Mouse (Mus musculus) embryonic stem cell, embryonic (primary cell): ENCODE data around the gene Zfp28.

Experiments
- CTCF ChIA-PET, 4 experiments: fragments of 300-600 bp in 2 of 4; fragments of 350-600 bp in 2 of 4; sonication (Branson Sonifier 250); formaldehyde crosslinking; loops; one replicate each; lab custom pipeline; 2022; ENCODE audit warnings: inconsistent platforms in 2 of 4; lab: Charles Lee
- POLR2A ChIA-PET, 4 experiments: fragments of 300-600 bp in 2 of 4; fragments of 350-600 bp in 2 of 4; sonication (Branson Sonifier 250); formaldehyde crosslinking; loops; one replicate each; lab custom pipeline; 2022; ENCODE audit warnings: antibody characterized with exemption in 4 of 4, inconsistent platforms in 1 of 4; lab: Charles Lee

The Zfp28 gene

DNA sequence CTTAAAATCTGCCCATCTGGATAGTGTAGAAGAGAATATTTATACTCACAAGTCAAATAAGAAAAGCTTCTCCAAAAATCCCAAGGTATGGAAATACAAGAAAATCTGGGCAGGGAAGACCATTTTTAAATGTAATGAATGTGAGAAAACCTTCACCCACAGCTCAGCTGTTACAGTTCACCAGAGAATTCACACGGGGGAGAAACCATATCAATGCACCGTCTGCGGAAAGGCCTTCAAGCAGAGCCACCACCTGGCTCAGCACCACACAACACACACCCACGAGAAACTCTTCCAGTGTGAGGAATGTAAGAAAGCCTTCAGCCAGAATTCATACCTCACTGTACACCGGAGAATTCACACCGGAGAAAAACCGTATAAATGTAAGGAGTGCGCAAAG is 4.7 kb upstream of the Zfp28 start:
- POLR2A ChIA-PET = no interaction called here
- CTCF ChIA-PET = no interaction called here

DNA sequence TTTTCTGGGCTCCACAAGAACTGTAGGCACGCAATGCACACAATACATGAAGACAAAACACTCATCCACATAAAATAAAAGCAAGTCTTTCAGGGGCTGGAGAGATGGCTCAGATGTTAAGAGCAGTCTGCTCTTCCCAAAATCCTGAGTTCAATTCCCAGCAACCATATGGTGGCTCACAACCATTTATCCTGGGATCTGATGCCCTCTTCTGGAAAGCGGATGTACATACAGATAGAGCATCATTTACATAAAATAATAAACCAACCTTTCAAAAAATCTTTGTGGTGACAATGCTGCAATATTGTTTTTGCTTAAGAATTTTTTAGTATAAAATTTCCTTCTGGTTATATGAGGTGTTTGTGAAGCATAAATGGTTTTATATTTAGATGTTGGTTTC is 1.7 kb upstream of the Zfp28 start:
- CTCF ChIA-PET = no interaction called here
- POLR2A ChIA-PET = interaction anchor here in 2 of 4 experiments (0.6 to 2.8 kb wide), 3 partner anchors 17 to 19 kb away, joined by 3 to 25 read pairs (median 14); partner anchors contain the start of genes Zfp78 (in 2 of the 2) and Smim17 (in 1 of the 2)

DNA sequence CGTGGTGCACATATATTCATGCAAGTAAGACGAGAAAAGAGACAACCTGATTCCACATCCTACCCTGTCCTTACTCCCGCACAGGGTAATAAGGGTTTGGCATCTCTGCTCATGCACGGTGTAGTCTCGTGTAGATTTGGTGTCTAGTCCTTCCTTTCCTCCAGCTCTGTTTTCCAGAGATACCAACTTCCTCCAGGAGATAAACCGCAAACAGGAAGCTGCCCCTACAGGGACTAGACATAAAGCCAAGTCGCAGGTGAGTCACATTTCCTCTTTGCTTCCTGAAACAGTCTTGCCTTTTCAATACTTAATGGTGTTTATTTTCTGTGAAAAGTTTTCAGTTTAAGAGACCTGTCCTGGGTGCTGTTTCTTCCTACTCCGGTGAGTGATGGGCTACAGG is 916 bp downstream of the Zfp28 start:
- ChIA-PET POLR2A (interaction anchor here in 2 of 4 experiments (1.1 to 2.0 kb wide), 4 partner anchors 11 to 40 kb away, joined by 3 to 6 read pairs (median 6); partner anchors contain the start of genes Gm3854 (in 1 of the 2) and Zfp78 (in 1 of the 2)), CTCF (no interaction called here)

DNA sequence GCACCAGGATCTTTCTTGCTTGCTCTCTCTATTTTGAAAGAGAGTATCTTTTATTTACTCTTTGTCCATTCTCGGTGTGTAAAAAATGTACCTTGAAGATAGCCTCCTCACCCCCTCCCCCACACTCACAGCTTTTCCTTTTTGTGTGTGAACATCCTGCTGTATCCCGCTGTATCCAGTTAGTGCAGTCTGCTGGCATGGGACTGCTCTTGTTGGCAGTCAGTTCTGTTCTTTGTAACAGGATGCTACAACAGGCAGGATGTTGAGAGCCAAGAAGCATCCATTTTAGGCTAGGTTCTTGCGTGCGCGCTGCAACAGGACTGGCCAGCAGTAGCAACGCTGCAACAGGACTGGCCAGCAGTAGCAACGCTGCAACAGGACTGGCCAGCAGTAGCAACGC is 3.9 kb downstream of the Zfp28 start:
- ChIA-PET POLR2A (interaction anchor here in 2 of 4 experiments (1.2 to 2.5 kb wide), 2 partner anchors 12 to 24 kb away, joined by 3 to 9 read pairs; partner anchors contain the start of genes Smim17 (in 1 of the 2) and Zfp78 (in 1 of the 2)), CTCF (no interaction called here)

DNA sequence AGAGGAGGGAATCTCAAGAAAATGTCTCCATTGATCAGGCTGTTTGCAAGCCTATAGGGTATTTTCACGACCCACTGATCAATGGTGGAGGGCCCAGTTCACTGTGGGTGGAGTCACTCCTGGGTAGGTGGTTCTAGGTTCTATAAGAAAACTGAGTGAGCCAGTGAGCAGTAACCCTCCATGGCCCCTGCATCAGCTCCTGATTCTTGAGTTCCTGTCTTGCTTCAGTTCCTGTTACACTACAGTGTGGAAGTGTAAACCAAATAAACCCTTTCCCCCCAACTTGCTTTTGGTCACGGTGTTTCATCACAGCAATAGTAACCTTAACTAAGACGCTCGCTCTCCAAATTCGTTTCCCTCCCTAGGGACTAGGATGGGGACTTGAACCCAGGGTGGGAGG is 5.9 kb downstream of the Zfp28 start:
- ChIA-PET POLR2A (no interaction called here), CTCF (no interaction called here)

DNA sequence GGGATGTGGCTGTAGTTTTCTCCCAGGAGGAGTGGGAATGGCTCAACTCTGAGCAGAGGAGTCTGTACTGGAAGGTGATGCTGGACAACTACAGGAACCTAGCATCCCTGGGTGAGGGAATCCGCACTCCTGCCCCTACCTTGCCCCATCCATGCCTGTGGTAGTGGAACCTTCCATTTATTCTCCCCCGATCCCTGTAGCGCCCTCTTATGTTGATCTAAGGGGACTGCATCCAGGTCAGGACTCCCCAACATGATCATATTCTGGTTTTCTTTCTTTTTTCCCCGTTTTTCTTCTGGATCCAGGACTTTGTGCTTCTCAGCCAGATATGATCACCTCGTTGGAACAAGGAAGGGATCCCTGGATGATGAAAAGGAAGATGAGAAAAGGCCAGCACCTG is 6.4 kb downstream of the Zfp28 start:
- ChIA-PET CTCF (interaction anchor here in 1 of 4 experiments (0.5 kb wide), 1 partner anchor 215 kb away, joined by 4 read pairs; no protein-coding TSS in a partner anchor), POLR2A (no interaction called here)

DNA sequence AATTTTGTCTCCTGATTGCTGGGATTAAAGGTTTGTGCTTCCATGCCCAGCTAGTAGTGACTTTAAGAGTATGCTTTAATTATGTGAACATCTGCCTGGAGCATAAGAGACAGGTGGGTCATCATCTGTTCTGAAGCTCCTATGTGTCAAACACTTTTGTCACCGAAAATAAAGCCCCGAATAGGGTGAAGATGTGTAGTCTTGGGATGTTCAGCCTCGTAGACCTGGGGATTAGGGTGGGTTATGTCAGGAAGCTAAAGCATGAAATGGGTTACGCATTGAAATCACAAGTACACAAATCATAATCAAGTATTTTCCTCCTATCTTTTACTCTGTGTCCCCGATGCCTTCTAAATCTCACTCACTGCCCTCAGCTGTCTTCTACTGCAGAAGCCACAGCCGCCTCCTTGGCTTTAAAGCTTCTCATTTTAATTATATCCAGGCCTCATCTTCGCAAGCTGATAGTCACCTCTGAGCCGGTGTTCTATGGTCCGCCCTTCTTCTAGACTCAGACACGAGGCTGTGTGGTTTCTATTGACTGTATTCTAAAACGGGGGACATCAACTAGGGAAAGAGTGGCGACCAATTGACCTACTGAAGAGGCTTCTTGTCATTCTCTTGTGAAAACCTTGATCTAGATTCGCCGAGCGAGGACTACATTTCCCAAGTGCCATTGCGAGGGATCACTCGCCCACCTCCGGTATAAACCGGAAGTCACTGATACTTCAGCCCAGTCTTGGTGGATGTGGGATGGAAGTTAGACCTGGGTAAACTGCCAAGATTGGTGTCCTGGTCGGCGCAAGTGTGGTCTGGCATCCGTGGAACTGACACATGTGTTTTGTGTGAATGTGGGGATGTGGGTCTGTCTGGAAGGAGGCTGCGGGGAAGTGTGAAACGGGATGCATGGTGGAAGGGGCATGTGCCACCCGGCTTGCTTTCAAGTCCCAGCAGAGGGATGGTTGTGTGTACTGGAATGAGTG is 15.2 kb downstream of the Zfp28 start, which contains the start of gene Smim17:
Gene Smim17 (plus strand): TSS at position 720 of the 980 bp plus-strand sequence.
- CTCF ChIA-PET = interaction anchor here in 1 of 4 experiments (0.6 to 1.9 kb wide), 3 partner anchors 128 to 330 kb away, joined by 3 to 7 read pairs (median 4); no protein-coding TSS in a partner anchor

DNA sequence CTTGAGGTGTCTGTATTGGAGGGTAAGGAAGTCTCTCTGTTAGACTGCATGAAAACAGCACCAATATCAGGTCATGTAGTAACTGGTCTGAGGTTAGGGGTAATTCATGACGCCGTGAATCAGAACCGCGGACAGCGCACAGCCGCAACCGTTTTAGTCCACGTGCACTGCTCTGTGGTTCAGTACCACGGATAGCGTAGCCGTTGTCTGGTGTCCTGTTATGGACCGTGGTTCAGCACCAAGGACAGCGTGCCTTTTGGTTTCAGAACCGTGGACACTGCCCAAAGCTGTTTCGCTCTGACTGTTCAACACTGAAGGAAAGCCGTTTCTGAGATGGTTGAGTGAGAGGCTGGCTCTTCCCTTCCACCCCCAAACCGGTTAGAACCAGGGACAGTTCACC is 26.9 kb downstream of the Zfp28 start, which contains the start of gene Gm20715:
Gene Gm20715 (plus strand): TSS at position 235 of the 400 bp plus-strand sequence.
- POLR2A ChIA-PET = interaction anchor here in 3 of 4 experiments (0.9 to 1.6 kb wide), 5 partner anchors 9 to 318 kb away, joined by 3 to 8 read pairs (median 3); partner anchors contain the start of genes Zfp78 (in 2 of the 3) and Smim17 (in 1 of the 3)

More for the DNA sequence above, 15.2 kb downstream of the Zfp28 start, which contains the start of gene Smim17:
- POLR2A ChIA-PET = interaction anchor here in 3 of 4 experiments (0.8 to 1.7 kb wide), 11 partner anchors 12 to 330 kb away, joined by 3 to 5 read pairs (median 3); partner anchors contain the start of genes Zfp28 (in 2 of the 3), Zfp78 (in 2 of the 3), Gm20715 (in 1 of the 3) and Zfp667 (in 1 of the 3)

DNA sequence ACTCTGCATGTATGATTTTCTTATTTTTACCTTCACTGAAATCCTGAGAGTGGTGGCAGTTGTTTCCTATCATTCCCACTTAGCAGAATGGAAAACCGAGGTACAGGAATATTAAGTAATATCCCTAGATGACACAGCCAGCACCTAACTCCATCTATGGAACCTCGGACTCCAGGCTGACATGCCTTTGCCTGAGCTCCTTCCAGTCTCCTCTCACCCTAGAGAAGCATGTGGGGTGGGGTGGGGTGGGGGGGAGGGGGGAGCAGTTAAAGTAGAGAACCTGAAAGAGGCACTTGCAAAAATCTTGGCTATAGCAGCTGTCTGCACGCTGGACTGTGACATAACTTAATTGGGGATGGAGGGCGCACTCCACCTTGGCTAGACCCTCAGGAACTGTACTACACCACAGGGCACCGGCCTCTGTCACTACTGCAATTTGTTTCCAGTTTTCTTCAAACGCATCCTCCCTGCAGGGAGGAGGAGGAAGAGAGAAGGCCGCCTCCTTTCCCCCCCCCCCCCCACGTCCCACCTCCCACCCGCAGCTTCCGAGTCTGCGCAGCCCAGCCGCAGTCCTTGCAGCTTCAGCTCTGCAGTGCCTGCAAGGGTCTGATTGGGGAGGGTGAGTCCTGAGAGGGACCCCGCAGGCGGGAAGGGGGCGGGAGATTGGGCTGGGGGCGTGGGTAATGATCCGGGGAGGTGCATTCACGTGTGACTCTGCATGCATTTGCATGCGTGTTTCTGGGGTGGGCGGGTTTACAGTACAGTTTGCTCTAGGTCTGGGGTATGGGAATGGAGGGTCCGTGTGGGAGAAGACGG is 31.7 kb downstream of the Zfp28 start:
- ChIA-PET CTCF (interaction anchor here in 1 of 4 experiments (0.6 to 1.7 kb wide), 2 partner anchors 15 to 132 kb away, joined by 3 read pairs; no protein-coding TSS in a partner anchor), POLR2A (no interaction called here)

More for the DNA sequence above, 26.9 kb downstream of the Zfp28 start, which contains the start of gene Gm20715:
- CTCF ChIA-PET = interaction anchor here in 3 of 4 experiments (0.5 to 1.6 kb wide), 6 partner anchors 20 to 647 kb away, joined by 3 to 7 read pairs (median 6); no protein-coding TSS in a partner anchor

DNA sequence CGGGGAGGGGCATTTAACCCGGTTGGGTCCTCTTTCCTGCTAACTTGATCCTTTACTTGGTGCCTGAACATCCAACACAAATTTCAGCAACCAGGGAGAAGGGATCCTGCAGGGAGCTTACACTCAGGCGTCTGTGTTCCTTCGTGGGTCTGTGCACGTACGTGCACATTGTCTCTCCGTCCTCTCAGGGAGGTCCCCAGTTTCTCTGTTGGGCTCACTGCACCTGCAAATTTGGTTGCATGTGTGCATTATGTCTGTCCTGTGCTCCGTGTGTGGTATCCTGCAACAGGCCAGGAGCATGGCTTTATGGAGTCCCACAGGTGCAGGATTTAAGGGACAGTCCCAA is 32.3 kb downstream of the Zfp28 start:
- CTCF ChIA-PET = interaction anchor here in 1 of 4 experiments (0.6 to 1.7 kb wide), 2 partner anchors 15 to 133 kb away, joined by 3 read pairs; no protein-coding TSS in a partner anchor
- POLR2A ChIA-PET = no interaction called here

DNA sequence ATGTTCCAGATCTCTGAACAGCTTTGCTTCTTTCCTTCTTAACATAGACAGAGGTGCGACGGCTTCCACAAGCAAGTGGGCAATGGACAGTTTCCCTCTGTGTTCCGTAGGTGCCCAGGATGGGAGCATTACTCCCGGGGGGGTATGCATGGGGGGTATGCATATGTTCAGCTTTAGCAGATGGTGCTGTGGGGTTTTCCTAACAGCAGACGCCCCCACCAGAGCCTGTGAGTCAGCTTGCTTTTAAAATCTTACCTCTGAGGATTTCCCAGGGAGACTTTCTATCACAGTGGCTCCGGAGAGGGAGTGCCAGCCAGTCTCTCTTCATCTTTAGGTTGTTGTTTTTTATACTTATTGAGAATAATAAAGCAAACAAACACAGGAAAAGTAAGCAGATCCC is 36.8 kb downstream of the Zfp28 start:
- ChIA-PET CTCF (interaction anchor here in 1 of 4 experiments (1.4 kb wide), 1 partner anchor 10 kb away, joined by 9 read pairs; no protein-coding TSS in a partner anchor), POLR2A (no interaction called here)

DNA sequence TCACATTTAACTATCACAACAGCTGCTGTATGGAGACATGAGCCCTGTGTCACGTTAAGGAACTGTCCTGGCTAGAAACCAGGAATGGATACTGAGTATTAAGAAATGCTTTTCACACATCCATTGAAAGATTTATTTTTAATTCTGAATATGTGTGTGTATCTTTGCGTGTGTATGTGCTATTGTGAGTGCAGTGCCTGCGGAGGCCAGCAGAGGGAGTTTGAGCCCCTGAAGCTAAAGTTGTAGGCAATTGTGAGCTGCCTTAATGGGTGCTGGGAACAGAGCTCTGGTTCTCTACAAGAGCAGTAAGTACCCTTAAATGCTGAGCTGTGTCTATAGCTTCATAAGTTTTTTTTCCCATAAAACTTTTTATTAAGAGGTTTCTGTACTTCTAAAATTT is 46.3 kb downstream of the Zfp28 start:
- POLR2A ChIA-PET = interaction anchor here in 2 of 4 experiments (0.9 to 1.4 kb wide), 3 partner anchors 46 to 67 kb away, joined by 3 to 6 read pairs (median 3); partner anchors contain the start of genes Zfp78 (in 2 of the 2) and Zfp28 (in 1 of the 2)
- CTCF ChIA-PET = interaction anchor here (0.5 to 2.4 kb wide), 21 partner anchors 9 to 489 kb away, joined by 3 to 28 read pairs (median 6); partner anchors contain the start of genes Zfp78 (in 3 of the 4), Gm20715 (in 1 of the 4), Zfp583 (in 1 of the 4) and Zfp667 (in 1 of the 4)

DNA sequence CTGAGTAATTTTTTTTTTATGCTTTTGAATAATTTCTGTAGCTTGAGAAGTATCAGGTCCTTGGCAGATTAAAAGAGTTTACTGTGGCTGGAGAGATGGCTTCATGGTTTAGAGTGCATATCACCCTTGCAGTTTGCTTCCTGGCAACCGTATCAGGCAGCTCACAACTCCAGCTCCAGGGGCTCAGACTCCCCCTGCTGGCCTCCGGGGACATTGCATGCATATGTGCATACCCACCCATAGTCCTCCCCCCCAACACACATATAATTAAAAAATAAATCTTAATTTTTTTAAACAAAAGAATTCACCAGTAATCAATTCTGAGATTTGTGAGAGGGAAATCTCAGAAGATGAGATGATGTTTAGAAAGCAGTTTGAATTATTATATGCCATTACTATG is 47.2 kb downstream of the Zfp28 start:
- CTCF ChIA-PET = interaction anchor here (0.6 to 2.4 kb wide), 32 partner anchors 8 to 1740 kb away, joined by 3 to 28 read pairs (median 4); partner anchors contain the start of genes Zfp78 (in 4 of the 4), Gm20715 (in 1 of the 4), Olfr1344 (in 1 of the 4) and Zfp583 (in 1 of the 4)
- POLR2A ChIA-PET = interaction anchor here in 2 of 4 experiments (1.0 to 1.4 kb wide), 2 partner anchors 47 to 68 kb away, joined by 3 to 6 read pairs; partner anchors contain the start of genes Zfp28 (in 1 of the 2) and Zfp78 (in 1 of the 2)

DNA sequence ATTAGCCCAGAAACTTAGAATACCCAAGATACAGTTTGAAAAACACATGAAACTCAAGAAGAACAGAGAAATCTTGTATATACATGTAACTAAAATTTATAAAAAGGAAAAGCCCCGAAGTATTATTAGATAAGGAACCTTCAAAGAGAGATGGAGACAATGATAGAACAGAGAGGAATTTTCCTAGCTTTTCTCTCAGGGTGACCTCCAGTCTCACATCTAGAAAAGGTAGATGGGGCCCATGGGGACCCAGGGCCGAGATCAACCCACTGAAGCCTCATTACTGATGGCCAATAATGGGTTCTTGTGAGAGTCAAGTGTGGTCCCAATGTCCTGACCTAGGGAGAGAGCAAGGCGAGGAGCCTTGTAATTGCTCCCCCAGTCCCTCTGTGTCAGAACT is 55.3 kb downstream of the Zfp28 start, which contains the start of gene Olfr1344:
Gene Olfr1344 (plus strand): TSS at position 301 of the 400 bp plus-strand sequence.
- POLR2A ChIA-PET = no interaction called here
- CTCF ChIA-PET = interaction anchor here in 1 of 4 experiments (1.4 kb wide), 1 partner anchor 8 kb away, joined by 3 read pairs; no protein-coding TSS in a partner anchor

DNA sequence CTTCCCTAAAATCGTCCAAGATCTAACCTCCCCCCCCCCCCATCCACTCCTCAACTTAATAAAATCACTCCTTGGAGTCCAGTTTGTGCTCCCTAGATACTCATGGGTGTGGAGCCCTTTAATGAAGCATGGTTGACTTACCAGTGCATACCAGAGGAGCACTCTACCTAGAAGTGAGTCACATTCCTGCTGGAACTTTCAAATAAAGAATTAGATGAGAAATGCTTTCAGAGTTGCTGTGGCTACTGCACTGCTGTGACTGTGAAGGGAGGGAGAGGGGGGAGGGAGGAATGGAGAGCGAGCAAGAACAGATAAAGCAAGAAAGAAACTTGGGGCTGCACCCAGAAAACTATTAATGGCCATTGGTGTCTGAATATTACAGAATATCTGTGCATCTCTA is 58.1 kb downstream of the Zfp28 start:
- POLR2A ChIA-PET = no interaction called here
- CTCF ChIA-PET = no interaction called here
